Mouse (Mus musculus): ENCODE data around the gene Zdhhc14.

GRCm38 (mm10) chr17:5598999-5599398, 106.6 kb downstream of the Zdhhc14 start:
- TF ChIP-seq POLR2A (IDR thresholded peaks at IDR 0.05; ENCODE audit: borderline replicate concordance, insufficient read depth, low read length) (no peak), CTCF (IDR thresholded peaks at IDR 0.05; ENCODE audit: borderline replicate concordance, insufficient read depth, low read depth, low read length) (no peak)

Measured in cerebellum, adult 2 months (tissue).